Mouse (Mus musculus) midbrain, embryonic 10.5 days (tissue): ENCODE measurements at regions not wholly inside any gene's neighbourhood (a gene's known extent, or its start where the extent isn't known, plus 50 kb on each side); places are given as distances from the start of the nearest gene placed in this dataset.

ENCODE experiments used
- DNase-seq: peaks from one replicate; pipeline ENCODE4 v3.0.0-alpha.2; 2017; ENCODE audit warnings: low spot score
- H3K27ac ChIP-seq: fragments of 300-500 bp; sonication (generic); replicated peaks from 2 replicates; pipeline ENCODE4 v1.5.1; 2016; ENCODE audit warnings: mild to moderate bottlenecking
- H3K27me3 ChIP-seq: fragments of 300-500 bp; sonication (generic); 2 replicates; pipeline ENCODE4 v1.6.1; 2016; ENCODE audit warnings: low read depth, mild to moderate bottlenecking; ENCODE audit not compliant: poor library complexity, severe bottlenecking
- H3K36me3 ChIP-seq: fragments of 300-500 bp; sonication (generic); 2 replicates; pipeline ENCODE4 v1.6.1; 2016; ENCODE audit warnings: mild to moderate bottlenecking, moderate library complexity
- H3K4me1 ChIP-seq: fragments of 300-500 bp; sonication (generic); 2 replicates; pipeline ENCODE4 v1.6.1; 2016
- H3K4me3 ChIP-seq: fragments of 300-500 bp; sonication (generic); 2 replicates; pipeline ENCODE4 v1.5.1; 2016; ENCODE audit warnings: mild to moderate bottlenecking, moderate library complexity
- H3K9me3 ChIP-seq: fragments of 300-500 bp; sonication (generic); replicated peaks from 2 replicates; pipeline ENCODE4 v1.6.1; 2016; ENCODE audit warnings: mild to moderate bottlenecking
- WGBS: fragments of 180-500 bp; shearing (Covaris S2); methylation state at CpG from one replicate; pipeline ENCODE4 v1.1.7; 2016; 5-methylcytosine and 5-hydroxymethylcytosine counted together

GRCm38 (mm10) chr4:48909161-48909560, 149.9 kb upstream of the Plppr1 start:
- Histone ChIP-seq H3K4me1 (no peaks in the 10 kb centered on the region), H3K27me3 (no peaks in the 10 kb centered on the region), H3K4me3 (no peak overlapping the region), H3K9me3 (no peaks in the 10 kb centered on the region), H3K27ac (no peak overlapping the region), H3K36me3 (no peaks in the 10 kb centered on the region)
- WGBS, result 79% methylated on average over 2 of the region's 2 CpGs
- no peak for DNase-seq

- Histone ChIP-seq H3K27me3 (no peaks in the 10 kb centered on the region), H3K4me1 (no peaks in the 10 kb centered on the region), H3K9me3 (no peaks in the 10 kb centered on the region), H3K4me3 (no peak overlapping the region), H3K27ac (no peak overlapping the region), H3K36me3 (no peaks in the 10 kb centered on the region)
- DNase-seq, result no peak
- 84% methylated on average over 4 of the region's 4 CpGs for WGBS
These were observed 145.8 kb upstream of the Plppr1 start for GRCm38 (mm10) chr4:48913301-48913700.

GRCm38 (mm10) chr4:48924576-48925459, 134.3 kb upstream of the Plppr1 start:
- no peak overlapping the region for H3K27ac ChIP-seq
- peaks cover 16% of the 10 kb centered on the region for H3K4me1 ChIP-seq
- 77% methylated on average over 4 of the region's 4 CpGs for WGBS
- no peak overlapping the region for H3K4me3 ChIP-seq
- H3K9me3 ChIP-seq, result no peaks in the 10 kb centered on the region
- H3K27me3 ChIP-seq, result peaks cover 40% of the 10 kb centered on the region
- H3K36me3 ChIP-seq, result no peaks in the 10 kb centered on the region
- DNase-seq, result peak; percentile 32

- H3K27ac ChIP-seq, result no peak overlapping the region
- H3K27me3 ChIP-seq, result no peaks in the 10 kb centered on the region
- peaks cover 6% of the 10 kb centered on the region; the same call in 1 of the 2 replicates for H3K4me1 ChIP-seq
- H3K9me3 ChIP-seq, result no peaks in the 10 kb centered on the region
- 92% methylated on average over 1 of the region's 1 CpGs for WGBS
- no peak overlapping the region for H3K4me3 ChIP-seq
- DNase-seq, result no peak
- H3K36me3 ChIP-seq, result no peaks in the 10 kb centered on the region
These were observed 120.7 kb upstream of the Plppr1 start for GRCm38 (mm10) chr4:48938420-48938819.

- no peak overlapping the region for H3K27ac ChIP-seq
- H3K36me3 ChIP-seq, result no peaks in the 10 kb centered on the region
- H3K9me3 ChIP-seq, result no peaks in the 10 kb centered on the region
- WGBS, result 91% methylated on average over 6 of the region's 6 CpGs
- no peak overlapping the region for H3K4me3 ChIP-seq
- peaks cover 6% of the 10 kb centered on the region; the same call in 1 of the 2 replicates for H3K4me1 ChIP-seq
- DNase-seq, result no peak
- no peaks in the 10 kb centered on the region for H3K27me3 ChIP-seq
These were observed 120.2 kb upstream of the Plppr1 start for GRCm38 (mm10) chr4:48938892-48939291.

- DNase-seq, result no peak
- Histone ChIP-seq H3K27me3 (no peaks in the 10 kb centered on the region), H3K27ac (no peak overlapping the region), H3K36me3 (no peaks in the 10 kb centered on the region), H3K4me1 (no peaks in the 10 kb centered on the region), H3K9me3 (no peaks in the 10 kb centered on the region), H3K4me3 (no peak overlapping the region)
- 87% methylated on average over 2 of the region's 2 CpGs for WGBS
These were observed 113.7 kb upstream of the Plppr1 start for GRCm38 (mm10) chr4:48945266-48945818.

GRCm38 (mm10) chr4:48952965-48953364, 106.1 kb upstream of the Plppr1 start:
- no peaks in the 10 kb centered on the region for H3K4me1 ChIP-seq
- no peak for DNase-seq
- no peaks in the 10 kb centered on the region for H3K9me3 ChIP-seq
- no peak overlapping the region for H3K27ac ChIP-seq
- H3K27me3 ChIP-seq, result no peaks in the 10 kb centered on the region
- no peak overlapping the region for H3K4me3 ChIP-seq
- H3K36me3 ChIP-seq, result no peaks in the 10 kb centered on the region
- WGBS, result 75% methylated on average over 1 of the region's 1 CpGs

GRCm38 (mm10) chr4:48975810-48976209, 83.3 kb upstream of the Plppr1 start:
- Histone ChIP-seq H3K27me3 (no peaks in the 10 kb centered on the region), H3K4me3 (no peak overlapping the region), H3K4me1 (0 out of 2 replicates have a peak, but pooled peaks cover 4% of the 10 kb centered on the region), H3K27ac (no peak overlapping the region), H3K9me3 (no peaks in the 10 kb centered on the region), H3K36me3 (no peaks in the 10 kb centered on the region)
- DNase-seq, result no peak
- 98% methylated on average over 4 of the region's 4 CpGs for WGBS

GRCm38 (mm10) chr4:48992021-48992420, 67.1 kb upstream of the Plppr1 start:
- Histone ChIP-seq H3K27me3 (no peaks in the 10 kb centered on the region), H3K9me3 (no peaks in the 10 kb centered on the region), H3K4me1 (no peaks in the 10 kb centered on the region), H3K27ac (no peak overlapping the region), H3K4me3 (no peak overlapping the region), H3K36me3 (no peaks in the 10 kb centered on the region)
- DNase-seq, result no peak
- WGBS, result 89% methylated on average over 3 of the region's 3 CpGs
